Mouse (Mus musculus): ENCODE results near the gene Sypl2. TPM values are rescaled to one million over a fixed set of nuclear protein-coding genes. Genes with fewer than 3 reads are reported as not detected.

Sypl2 gene
- polyA plus RNA-seq, 1 experiment = 2.7 TPM

DNA sequence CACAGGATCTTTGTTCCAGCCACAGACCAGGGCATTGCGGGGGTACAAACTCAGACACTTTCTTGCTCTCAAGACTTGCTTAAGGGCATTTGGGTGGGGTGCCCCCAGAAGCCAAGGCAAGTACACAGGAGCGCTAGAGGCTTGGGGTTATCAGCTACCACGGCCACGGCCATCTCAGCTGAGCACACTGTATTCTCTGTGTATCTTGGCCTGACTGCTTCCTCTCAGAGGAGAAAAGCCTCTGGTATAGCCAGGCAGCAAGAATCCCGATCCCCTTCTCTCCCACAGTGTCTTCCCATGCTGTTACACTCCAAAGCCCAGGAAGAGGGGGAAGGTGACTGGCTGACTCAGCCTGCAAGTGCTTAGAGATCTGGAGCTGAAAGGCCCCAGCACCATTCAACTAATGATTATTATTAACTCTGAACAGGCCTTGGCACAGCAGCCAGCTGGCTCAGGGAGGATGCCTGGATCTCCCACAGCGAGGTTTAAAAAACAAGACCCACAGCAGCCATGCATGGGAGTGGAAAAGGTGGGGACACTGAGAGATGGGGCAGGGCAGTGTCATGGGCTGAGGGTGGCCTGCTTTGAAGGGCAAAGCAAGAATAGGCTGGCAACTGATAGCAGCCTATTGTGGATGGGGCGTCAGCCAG, 30.4 kb downstream of the Sypl2 start:
- Histone ChIP-seq H3K4me3 (ENCODE audit: insufficient read depth, low read depth, low read length) (no peak overlapping the region), H3K27ac (replicated peaks; ENCODE audit: low read depth, low read length) (no peak overlapping the region), H3K4me1 (ENCODE audit: control insufficient read depth, insufficient read depth, insufficient read length, low read length) (peaks cover 3% of the 10 kb centered on the region; the same call in 1 of the 2 replicates)

DNA sequence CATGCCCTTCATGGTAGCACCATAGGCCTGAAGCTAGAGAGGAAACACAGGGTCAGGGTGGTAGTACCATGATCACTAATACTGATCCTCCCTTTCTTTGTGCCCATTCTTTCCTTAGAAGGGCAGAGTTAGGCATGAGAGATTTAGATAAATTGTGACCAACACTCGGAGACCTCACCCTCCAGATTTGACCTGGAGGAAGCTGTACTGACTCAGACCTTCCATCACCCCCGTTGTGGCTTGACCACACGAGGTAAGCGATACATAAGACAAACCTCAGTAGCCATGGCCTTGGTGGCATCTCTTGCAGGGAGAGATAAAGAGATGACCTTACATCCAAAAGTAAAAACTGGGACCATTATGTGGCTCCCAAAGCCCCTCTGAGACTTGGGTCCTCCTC, 31.2 kb downstream of the Sypl2 start:
- H3K4me1 ChIP-seq (ENCODE audit: control insufficient read depth, insufficient read depth, insufficient read length, low read length) = peaks cover 3% of the 10 kb centered on the region; the same call in 1 of the 2 replicates
- H3K4me3 ChIP-seq (ENCODE audit: insufficient read depth, low read depth, low read length) = no peak overlapping the region
- H3K27ac ChIP-seq (replicated peaks; ENCODE audit: low read depth, low read length) = no peak overlapping the region

DNA sequence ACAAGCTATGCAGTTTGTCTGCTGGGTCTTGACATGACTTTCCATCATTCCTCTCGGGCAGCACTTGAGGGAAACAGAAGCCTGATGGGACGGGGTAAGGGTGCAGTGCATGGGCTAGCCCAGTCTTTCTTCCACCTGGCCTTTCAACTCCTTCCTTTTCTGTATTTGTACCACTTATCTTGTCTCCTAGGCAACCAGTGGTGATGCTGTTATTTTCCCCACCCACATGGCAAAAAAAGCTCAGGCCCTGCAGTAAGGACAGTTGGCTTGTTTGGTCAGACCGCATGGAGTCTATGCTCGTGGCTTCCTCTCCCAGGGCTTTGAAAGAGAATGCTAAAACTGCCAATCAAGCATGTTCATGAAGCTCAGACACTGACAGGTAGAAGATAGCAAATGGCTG, 32.8 kb downstream of the Sypl2 start:
- no peak overlapping the region for H3K4me3 ChIP-seq (ENCODE audit: insufficient read depth, low read depth, low read length)
- no peak overlapping the region for H3K27ac ChIP-seq (replicated peaks; ENCODE audit: low read depth, low read length)
- H3K4me1 ChIP-seq (ENCODE audit: control insufficient read depth, insufficient read depth, insufficient read length, low read length) = no peaks in the 10 kb centered on the region

DNA sequence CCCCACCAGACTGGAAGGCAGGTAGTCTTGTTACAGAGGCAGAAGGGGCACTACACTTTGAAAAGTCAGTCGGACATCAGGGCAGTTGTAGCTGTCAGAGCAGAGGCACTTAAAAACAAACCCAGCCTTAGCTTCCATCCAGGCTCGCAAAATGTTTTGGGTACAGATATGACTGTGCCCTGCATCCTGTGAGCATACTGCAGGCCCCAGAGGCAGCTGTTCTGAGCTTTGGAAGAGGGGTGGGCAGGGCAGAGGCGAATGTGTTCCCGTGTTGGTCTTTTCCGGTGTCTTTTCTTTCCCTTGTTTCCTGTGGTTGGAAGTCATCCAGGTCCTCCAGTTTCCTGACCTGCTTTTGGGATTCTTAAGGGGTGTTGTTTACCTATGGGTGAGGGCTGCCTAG, 36.6 kb downstream of the Sypl2 start:
- Histone ChIP-seq H3K4me3 (ENCODE audit: insufficient read depth, low read depth, low read length) (no peak overlapping the region), H3K4me1 (ENCODE audit: control insufficient read depth, insufficient read depth, insufficient read length, low read length) (0 out of 2 replicates have a peak, but pooled peaks cover 3% of the 10 kb centered on the region), H3K27ac (replicated peaks; ENCODE audit: low read depth, low read length) (no peak overlapping the region)

DNA sequence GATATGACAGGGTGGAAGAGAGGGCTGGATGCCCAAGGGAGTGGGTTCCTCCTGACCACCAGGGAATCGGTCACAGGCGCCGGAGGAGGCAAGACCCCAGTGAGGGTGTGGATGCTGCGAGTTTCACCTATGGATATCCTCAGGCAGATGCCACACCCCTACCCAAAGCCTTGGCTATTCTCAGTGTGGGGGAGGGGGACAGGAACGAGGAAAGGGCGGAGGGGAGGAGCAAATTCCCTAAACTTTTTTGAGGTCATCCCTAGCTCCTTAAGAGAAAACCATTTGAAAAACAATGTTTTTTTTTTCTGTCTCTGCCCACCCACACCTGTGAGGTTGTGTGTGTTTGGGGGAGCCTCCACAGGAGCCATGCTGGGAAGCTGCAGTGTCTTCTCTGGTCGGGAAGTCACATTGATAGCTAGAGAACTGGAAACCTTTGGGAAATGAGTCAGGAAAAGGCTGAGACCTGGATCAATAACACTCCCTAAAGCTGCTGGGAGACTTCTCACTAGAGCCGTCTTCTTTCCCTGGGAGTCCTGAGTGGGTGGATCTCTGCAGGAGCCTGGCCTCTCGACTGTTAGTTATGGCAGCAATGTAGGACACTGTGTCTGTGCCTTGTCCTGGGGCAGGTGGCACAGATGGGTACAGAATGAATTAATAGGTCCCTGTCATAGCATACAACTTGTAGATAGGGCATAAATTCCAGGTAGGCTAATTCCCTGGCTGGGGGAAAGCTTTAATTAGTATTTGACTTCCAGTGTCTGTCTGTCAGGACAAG, 37.5 kb downstream of the Sypl2 start:
- no peak overlapping the region for H3K4me3 ChIP-seq (ENCODE audit: insufficient read depth, low read depth, low read length)
- no peak overlapping the region for H3K27ac ChIP-seq (replicated peaks; ENCODE audit: low read depth, low read length)

DNA sequence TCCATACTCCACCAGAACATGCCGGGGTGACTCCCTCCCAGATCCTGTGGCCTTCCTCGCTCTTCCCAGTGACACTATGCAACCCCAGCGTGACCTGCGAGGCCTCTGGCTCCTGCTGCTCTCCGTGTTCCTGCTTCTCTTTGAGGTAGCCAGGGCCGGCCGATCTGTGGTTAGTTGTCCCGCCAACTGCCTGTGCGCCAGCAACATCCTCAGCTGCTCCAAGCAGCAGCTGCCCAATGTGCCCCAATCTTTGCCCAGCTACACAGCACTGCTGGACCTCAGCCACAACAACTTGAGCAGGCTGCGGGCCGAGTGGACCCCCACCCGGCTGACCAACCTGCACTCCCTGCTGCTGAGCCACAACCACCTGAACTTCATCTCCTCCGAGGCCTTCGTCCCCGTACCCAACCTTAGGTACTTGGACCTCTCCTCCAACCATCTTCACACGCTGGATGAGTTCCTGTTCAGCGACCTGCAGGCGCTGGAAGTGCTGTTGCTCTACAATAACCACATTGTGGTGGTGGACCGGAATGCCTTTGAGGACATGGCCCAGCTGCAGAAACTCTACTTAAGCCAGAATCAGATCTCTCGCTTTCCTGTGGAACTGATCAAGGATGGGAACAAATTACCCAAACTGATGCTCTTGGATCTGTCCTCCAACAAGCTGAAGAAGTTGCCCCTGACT, 39.2 kb downstream of the Sypl2 start:
- Histone ChIP-seq H3K4me1 (ENCODE audit: control insufficient read depth, insufficient read depth, insufficient read length, low read length) (0 out of 2 replicates have a peak, but pooled peaks cover 3% of the 10 kb centered on the region), H3K27ac (replicated peaks; ENCODE audit: low read depth, low read length) (no peak overlapping the region), H3K4me3 (ENCODE audit: insufficient read depth, low read depth, low read length) (peak overlapping the region; percentile 87)

More for the DNA sequence above, 37.5 kb downstream of the Sypl2 start:
- H3K4me1 ChIP-seq (ENCODE audit: control insufficient read depth, insufficient read depth, insufficient read length, low read length) = 0 out of 2 replicates have a peak, but pooled peaks cover 3% of the 10 kb centered on the region

DNA sequence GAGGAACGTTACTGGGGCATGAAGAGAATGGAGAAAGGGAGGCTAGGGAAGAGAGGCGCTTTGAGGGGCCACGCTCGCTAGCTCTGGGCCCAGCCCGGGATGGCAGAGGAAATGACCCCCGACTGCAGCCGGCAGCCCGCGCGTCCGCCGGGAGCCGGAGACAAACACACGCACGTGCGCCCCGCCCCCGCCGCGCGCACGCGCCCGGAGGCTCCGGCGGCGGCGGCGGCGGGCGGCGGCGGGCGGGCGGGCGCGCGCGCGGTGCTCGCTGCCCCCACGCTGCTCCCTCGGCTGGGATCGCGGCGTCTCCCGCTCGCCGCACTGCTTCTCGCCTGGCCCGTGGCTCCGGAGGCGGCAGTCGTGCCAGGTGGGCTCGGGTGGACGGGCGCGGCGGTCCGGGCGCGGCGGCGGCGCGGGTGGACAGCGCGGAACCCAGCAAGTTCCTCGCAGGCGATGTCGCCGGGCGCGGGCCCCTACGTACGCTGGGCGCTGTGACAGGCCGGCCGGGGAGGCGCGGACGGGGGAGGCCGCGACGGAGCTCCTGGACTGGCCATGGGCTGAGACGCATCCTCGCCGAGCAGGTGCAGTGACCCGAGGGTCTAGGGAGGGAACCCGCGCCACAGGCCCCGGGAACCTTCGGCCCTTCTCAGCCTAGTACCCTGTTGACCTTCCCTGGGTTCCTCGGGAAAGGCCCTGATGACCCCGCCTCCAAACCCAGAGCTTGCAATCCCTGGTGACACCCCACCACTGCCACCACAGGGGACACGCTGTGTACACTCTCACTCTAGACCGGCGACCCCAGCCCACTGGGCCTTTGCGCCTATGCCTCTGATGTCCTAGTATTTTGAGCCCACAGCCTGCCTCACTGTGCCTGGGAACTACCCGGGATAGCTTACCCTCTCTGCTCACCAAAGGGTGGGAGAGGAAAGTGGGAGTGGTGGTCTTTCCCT, 40.1 kb downstream of the Sypl2 start, which contains the start of gene Amigo1:
Gene Amigo1 (plus strand): TSS at position 238 of the 950 bp plus-strand sequence.
- H3K27ac ChIP-seq (replicated peaks; ENCODE audit: low read depth, low read length) = no peak within 1 kb of the TSS
- H3K4me3 ChIP-seq (ENCODE audit: insufficient read depth, low read depth, low read length) = peak within 1 kb of the TSS; percentile 87
- 0 out of 2 replicates have a peak, but pooled peaks cover 3% of the 10 kb centered on the region for H3K4me1 ChIP-seq (ENCODE audit: control insufficient read depth, insufficient read depth, insufficient read length, low read length)

DNA sequence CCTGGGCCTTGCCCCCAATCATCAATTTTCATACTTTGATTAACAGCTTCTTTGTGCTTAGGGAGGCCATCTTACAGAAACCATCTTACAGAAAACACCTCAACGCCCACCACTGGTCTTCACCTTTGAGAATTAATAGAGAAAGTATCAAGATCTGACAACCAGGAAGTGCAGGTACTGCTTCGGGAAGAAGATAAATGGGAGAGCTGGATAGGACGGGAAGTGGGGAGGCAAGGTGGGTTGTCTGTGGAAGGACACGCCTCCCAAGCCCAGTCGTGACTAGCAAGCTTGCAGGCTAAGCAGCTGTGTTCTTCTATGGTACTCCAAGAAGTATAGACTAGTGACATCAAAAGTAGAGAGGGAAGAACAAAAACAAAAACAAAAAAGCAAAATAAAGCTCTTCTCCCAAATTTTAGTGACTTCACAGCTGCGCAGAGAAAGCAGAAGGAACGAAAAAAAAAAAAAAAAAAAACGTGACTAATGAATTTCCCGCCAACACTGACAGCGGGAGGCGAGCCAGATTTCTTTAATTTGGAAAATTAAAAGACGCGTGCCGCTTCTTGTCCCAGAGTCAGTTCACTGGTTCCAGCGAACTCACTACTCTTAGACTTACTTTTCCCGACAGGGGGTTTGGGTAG, 40.9 kb downstream of the Sypl2 start:
- Histone ChIP-seq H3K4me1 (ENCODE audit: control insufficient read depth, insufficient read depth, insufficient read length, low read length) (0 out of 2 replicates have a peak, but pooled peaks cover 3% of the 10 kb centered on the region), H3K27ac (replicated peaks; ENCODE audit: low read depth, low read length) (no peak overlapping the region), H3K4me3 (ENCODE audit: insufficient read depth, low read depth, low read length) (peak overlapping the region; percentile 87)

DNA sequence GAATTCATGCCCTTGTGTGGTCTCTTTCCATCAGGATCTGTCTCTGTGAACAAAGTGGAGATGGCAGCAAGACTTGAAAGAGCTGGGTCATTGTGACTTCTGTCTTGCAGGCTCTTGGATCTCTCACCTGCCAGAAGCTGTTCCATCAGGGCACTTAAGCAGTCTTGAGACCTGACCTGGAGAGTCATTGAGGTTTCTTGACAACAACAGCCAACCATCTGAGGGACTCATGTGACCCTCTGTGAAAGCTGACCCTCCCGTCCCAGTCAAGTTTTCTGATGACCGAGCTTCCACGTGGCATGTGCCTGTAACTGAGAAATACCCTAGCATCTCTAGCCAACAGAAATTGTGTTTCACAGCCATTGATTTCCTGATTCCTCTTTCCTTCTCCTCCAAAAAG, 41.7 kb downstream of the Sypl2 start:
- no peak overlapping the region for H3K4me3 ChIP-seq (ENCODE audit: insufficient read depth, low read depth, low read length)
- 0 out of 2 replicates have a peak, but pooled peaks cover 3% of the 10 kb centered on the region for H3K4me1 ChIP-seq (ENCODE audit: control insufficient read depth, insufficient read depth, insufficient read length, low read length)
- H3K27ac ChIP-seq (replicated peaks; ENCODE audit: low read depth, low read length) = no peak overlapping the region

DNA sequence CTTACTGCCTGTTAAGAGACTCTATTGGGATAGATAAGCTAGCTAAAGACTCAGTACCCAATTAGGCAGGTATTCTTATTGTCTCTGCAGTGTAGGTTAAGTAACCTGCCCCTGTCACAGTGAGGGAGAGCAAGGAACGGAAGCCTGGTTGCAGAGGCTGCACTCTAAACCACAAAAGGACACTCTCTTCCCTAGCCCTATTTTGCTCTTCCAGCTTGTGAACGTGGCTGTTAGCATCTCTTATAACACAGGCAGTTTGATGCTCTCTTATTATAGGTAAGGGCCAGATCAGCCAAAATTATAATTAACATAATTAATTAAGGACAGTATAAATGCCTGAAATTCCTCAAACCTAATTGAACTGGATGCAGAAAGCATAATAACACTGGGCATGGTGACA, 45.9 kb downstream of the Sypl2 start:
- Histone ChIP-seq H3K27ac (replicated peaks; ENCODE audit: low read depth, low read length) (no peak overlapping the region), H3K4me1 (ENCODE audit: control insufficient read depth, insufficient read depth, insufficient read length, low read length) (no peaks in the 10 kb centered on the region), H3K4me3 (ENCODE audit: insufficient read depth, low read depth, low read length) (no peak overlapping the region)

DNA sequence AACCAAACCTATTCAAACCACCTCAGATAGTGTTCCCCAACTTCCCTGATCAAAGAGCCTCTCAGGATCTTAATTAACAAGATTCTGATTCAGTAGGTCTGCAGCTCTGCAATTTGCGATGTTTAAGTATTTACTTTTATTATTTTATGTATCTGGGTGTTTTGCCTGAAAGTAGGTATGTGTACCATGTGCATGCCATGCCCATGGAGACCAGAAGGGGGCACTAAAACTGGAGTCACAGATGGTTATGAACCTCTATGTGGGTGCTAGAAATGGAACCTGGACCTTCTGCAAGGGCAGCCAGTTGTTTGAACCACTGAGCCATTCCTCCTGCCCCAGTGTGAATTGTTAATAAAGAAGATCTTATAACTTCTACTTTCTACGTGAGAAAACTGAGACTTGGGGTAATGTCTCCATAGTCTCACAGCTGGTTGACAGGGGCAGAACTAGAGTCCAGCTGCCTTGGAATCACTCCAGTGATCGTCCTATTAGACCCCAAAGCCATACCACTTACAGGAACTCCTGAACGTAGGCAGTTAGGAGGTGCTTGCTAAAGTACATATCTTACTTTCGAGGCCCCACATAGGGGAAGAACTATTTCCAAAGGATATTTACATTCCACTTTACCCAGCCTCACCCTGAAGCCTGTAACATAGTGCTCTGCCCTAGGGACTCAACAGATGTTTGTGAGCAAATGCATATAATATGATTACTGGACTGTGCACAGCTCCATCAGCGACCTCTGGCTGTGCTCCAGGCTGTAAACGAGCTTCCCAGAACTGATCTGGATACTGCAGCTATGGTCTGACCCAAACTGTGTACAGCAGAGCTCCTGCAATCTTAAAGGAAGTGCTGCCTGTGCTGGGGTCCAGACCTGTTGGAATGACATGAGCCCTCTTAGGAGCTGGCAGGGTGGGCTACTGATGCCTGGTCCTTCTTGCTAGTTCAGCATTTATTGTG, 47.4 kb downstream of the Sypl2 start:
- H3K27ac ChIP-seq (replicated peaks; ENCODE audit: low read depth, low read length) = no peak overlapping the region
- no peak overlapping the region for H3K4me3 ChIP-seq (ENCODE audit: insufficient read depth, low read depth, low read length)

DNA sequence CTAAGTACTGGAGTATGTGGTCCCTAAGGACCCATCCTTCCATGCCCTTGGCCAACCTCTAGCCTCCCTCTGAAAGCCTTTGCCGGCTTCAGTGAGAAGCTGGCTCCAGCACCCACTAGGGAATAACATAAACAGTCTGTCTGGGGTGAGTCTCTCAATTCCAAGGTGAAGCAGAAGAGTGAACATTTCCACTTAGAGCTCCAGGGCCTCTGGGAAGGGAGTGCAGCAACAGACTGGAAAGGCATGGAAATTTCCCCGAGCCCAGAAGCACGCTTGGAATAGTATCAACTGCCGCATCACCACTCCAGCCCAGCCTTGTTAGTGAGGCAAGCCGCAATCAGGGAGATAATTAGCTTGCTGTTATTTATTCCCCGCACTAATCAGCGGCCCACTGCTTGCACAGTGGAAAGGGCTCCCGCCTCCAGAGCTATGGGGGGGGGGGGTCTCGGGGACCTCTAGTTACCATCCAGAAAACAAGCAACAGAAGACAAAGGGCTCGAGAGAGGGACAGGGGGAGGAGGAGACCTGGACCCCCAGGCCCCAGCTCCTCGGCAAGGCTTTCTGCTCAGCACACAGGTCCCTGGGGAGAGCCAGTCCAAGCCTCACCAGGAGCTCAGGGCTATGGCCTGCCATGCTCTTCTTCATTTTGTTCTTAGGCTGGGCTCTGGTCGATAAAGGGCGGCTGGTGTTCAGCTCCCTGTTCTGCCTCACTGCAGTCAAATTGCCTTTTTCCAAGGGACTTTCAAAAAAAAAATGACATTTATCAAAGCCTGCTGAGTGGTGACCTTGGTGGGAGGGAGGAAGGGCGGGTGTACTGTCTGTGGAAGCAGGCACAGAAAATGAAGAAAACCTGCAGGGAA, 51.5 kb downstream of the Sypl2 start:
- H3K27ac ChIP-seq (replicated peaks; ENCODE audit: low read depth, low read length) = no peak overlapping the region
- no peak overlapping the region for H3K4me3 ChIP-seq (ENCODE audit: insufficient read depth, low read depth, low read length)
- H3K4me1 ChIP-seq (ENCODE audit: control insufficient read depth, insufficient read depth, insufficient read length, low read length) = no peaks in the 10 kb centered on the region

More for the DNA sequence above, 47.4 kb downstream of the Sypl2 start:
- H3K4me1 ChIP-seq (ENCODE audit: control insufficient read depth, insufficient read depth, insufficient read length, low read length) = no peaks in the 10 kb centered on the region

Data from brown adipose tissue, adult 24 weeks (tissue).